Mouse (Mus musculus) cortical plate, adult 2 months (tissue): ENCODE results near the gene Proca1. TPM values are rescaled to one million over a fixed set of nuclear protein-coding genes. Genes with fewer than 3 reads are reported as not detected.

Source experiments
- H3K27ac ChIP-seq: fragments of 200-500 bp; 2 replicates; pipeline ENCODE4 v1.5.1; 2012; ENCODE audit warnings: low read length, control low read depth, inconsistent platforms; ENCODE audit not compliant: insufficient read depth
- H3K4me1 ChIP-seq: fragments of 200-500 bp; 2 replicates; pipeline ENCODE4 v1.6.1; 2011; ENCODE audit warnings: low read length; ENCODE audit not compliant: control insufficient read depth, insufficient read depth
- H3K4me3 ChIP-seq: fragments of 200-500 bp; 2 replicates; pipeline ENCODE4 v1.5.1; 2011; ENCODE audit warnings: mild to moderate bottlenecking, low read length, control low read depth; ENCODE audit not compliant: insufficient read depth
- CTCF ChIP-seq: fragments of 200-500 bp; IDR thresholded peaks from 2 replicates; pipeline ENCODE4 v1.5.1; 2011; ENCODE audit warnings: mild to moderate bottlenecking, control low read depth, low read length; ENCODE audit not compliant: insufficient read depth; ENCODE audit errors: extremely low read depth
- POLR2A ChIP-seq: fragments of 200-500 bp; IDR thresholded peaks from 2 replicates; pipeline ENCODE4 v1.6.1; 2011; ENCODE audit warnings: mild to moderate bottlenecking, low read length, control low read depth; ENCODE audit not compliant: insufficient read depth; ENCODE audit errors: extremely low read depth
- polyA plus RNA-seq: library from polyadenylated mRNA; depleted of rRNA; stranded (reverse); fragments of >200 nt; gene quantifications from 2 replicates; pipeline ENCODE4 v1.2.3, GENCODE M21; 2012; rRNA removed

Gene Proca1
- 6.2 TPM in 2 replicates for polyA plus RNA-seq

- no peak within 1 kb of the TSS for H3K4me3 ChIP-seq
- peaks cover 4% of the 10 kb centered on the region; the same call in 1 of the 2 replicates for H3K4me1 ChIP-seq
- TF ChIP-seq CTCF = no peak
- no peak for TF ChIP-seq POLR2A
- H3K27ac ChIP-seq = no peak within 1 kb of the TSS
These were observed at the start of gene Proca1 for GRCm38 (mm10) chr11:78193113-78193512. TSS of gene Proca1 (plus strand) at chr11:78193392.

GRCm38 (mm10) chr11:78143520-78143919 lies 49.7 kb upstream of the Proca1 start:
- Histone ChIP-seq H3K4me3 (no peak overlapping the region), H3K27ac (no peak overlapping the region), H3K4me1 (no peaks in the 10 kb centered on the region)
- TF ChIP-seq POLR2A (no peak), CTCF (no peak)

DNA sequence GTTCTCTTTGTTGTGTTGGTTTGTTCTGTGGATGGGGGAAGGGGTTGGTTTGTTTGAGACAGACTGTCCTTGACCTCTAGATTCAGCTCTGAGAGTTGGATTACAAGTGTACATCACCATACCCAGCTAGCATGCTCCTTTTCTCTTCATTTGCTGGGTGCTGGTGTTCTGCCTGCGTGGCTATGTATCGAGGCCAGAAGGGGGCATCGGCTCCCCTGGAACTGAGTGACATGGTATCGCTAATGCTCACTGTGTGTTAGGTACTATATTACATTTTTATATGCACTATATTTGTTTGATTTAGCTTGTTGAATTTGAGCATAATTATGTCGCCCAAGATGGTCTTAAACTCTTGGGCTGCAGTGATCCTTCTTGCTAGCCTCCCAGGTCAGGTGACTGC lies 47.0 kb upstream of the Proca1 start:
- Histone ChIP-seq H3K4me1 (no peaks in the 10 kb centered on the region), H3K27ac (no peak overlapping the region), H3K4me3 (no peak overlapping the region)
- TF ChIP-seq POLR2A (no peak), CTCF (0 out of 2 replicates have a peak, but pooled peaks have one; percentile 15)

DNA sequence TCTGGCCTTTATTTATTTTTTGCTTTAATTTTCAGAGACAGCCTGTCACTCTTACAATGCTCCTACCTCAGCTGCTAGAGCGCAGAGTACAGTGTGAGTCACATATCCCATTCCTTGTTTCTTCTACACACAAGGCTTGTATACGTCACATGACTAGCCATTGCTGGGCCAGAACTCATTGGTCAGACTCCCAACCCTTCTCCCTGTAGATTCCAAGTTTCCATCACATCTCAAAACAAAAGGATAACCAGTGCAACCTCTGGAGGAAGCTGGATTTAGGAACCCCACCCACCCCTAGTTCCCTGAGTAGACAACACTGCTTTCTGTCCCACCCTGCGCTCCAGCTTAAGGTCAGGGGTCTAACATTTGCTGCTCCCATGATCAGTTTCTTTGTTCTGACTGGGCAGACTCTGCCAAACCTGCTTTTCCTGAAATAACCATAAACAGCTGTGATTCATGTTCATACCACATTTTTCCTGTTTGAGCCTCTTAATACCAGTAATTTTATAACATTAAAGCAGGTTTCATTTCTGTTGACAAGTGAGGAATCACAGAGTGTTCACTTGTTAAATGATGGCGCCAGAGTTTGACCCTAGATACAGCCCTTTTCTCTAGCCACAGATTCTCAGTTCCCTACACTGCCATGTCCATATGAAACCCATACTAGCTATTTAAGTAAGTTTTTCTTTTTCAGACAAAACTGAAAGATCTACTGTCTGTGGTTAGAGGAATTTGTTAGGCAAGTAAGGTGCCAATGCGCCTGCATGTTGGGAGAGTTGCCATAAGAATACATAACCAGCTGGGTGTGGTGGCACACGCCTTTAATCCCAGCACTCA lies 46.3 kb upstream of the Proca1 start:
- H3K4me1 ChIP-seq = no peaks in the 10 kb centered on the region
- no peak overlapping the region for H3K4me3 ChIP-seq
- no peak overlapping the region for H3K27ac ChIP-seq
- TF ChIP-seq POLR2A (no peak), CTCF (no peak)

GRCm38 (mm10) chr11:78151161-78151560 lies 42.0 kb upstream of the Proca1 start:
- no peak overlapping the region for H3K4me3 ChIP-seq
- no peak overlapping the region for H3K27ac ChIP-seq
- TF ChIP-seq CTCF (peak; percentile 38; the same call in 1 of the 2 replicates), POLR2A (no peak)
- peaks cover 3% of the 10 kb centered on the region; the same call in 1 of the 2 replicates for H3K4me1 ChIP-seq

- peak overlapping the region; percentile 81 for H3K27ac ChIP-seq
- no peak overlapping the region for H3K4me3 ChIP-seq
- TF ChIP-seq POLR2A (no peak), CTCF (no peak)
- H3K4me1 ChIP-seq = peaks cover 3% of the 10 kb centered on the region; the same call in 1 of the 2 replicates
These were observed 40.6 kb upstream of the Proca1 start for GRCm38 (mm10) chr11:78152299-78153231.

GRCm38 (mm10) chr11:78153778-78154177 lies 39.4 kb upstream of the Proca1 start:
- Histone ChIP-seq H3K4me3 (no peak overlapping the region), H3K27ac (0 out of 2 replicates have a peak overlapping the region, but pooled peaks have one; percentile 81), H3K4me1 (peaks cover 3% of the 10 kb centered on the region; the same call in 1 of the 2 replicates)
- TF ChIP-seq POLR2A (no peak), CTCF (no peak)

- no peak overlapping the region for H3K27ac ChIP-seq
- H3K4me3 ChIP-seq = no peak overlapping the region
- H3K4me1 ChIP-seq = peaks cover 3% of the 10 kb centered on the region; the same call in 1 of the 2 replicates
- TF ChIP-seq POLR2A (no peak), CTCF (no peak)
These were observed 37.5 kb upstream of the Proca1 start for GRCm38 (mm10) chr11:78155674-78156073.

DNA sequence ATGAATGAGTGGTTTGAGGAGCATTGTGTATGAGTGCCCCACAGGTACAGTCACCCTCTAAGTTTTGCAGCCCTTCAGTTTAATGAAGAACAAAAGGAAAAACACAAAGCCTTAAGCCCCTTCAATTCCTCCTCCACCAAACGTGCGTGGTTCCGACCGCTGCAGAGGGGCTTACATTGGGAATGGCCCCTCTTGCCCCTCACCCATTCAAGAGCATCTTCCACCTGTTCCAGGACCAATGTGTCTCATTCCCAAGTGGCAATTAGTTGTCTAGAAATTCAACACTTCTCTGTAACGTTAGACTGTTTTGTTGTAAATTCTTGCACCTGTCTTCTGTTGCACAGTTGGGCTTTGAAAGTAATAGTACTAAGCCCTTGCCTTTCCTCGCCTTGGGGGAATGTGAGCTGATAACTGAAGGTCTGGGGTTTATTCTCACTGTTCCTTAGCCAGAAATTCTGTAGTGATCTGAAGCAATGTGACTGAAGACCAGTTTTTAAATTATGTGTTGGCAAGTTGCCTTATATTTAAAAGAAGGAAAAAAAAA lies 37.0 kb upstream of the Proca1 start:
- Histone ChIP-seq H3K4me3 (no peak overlapping the region), H3K4me1 (peaks cover 3% of the 10 kb centered on the region; the same call in 1 of the 2 replicates), H3K27ac (no peak overlapping the region)
- TF ChIP-seq CTCF (no peak), POLR2A (no peak)
